Mouse (Mus musculus) activated CD4-positive, CD25-positive, alpha-beta regulatory T cell, adult 4 months (primary cell): ENCODE data around the gene Vps37c. TPM values are rescaled to one million over a fixed set of nuclear protein-coding genes. Genes with fewer than 3 reads are reported as not detected.

Experiments used
- ATAC-seq: one replicate; pipeline ENCODE4 v1.8.0; 2017
- polyA plus RNA-seq, 2 experiments: library from polyadenylated mRNA; unstranded; fragments of 100-300 nt; shearing (Covaris generic); gene quantifications; one replicate each; pipeline ENCODE4 v1.2.1; 2017

The Vps37c gene
- polyA plus RNA-seq, 2 experiments from 2014 or later, result 11.1 to 13.2 TPM

DNA sequence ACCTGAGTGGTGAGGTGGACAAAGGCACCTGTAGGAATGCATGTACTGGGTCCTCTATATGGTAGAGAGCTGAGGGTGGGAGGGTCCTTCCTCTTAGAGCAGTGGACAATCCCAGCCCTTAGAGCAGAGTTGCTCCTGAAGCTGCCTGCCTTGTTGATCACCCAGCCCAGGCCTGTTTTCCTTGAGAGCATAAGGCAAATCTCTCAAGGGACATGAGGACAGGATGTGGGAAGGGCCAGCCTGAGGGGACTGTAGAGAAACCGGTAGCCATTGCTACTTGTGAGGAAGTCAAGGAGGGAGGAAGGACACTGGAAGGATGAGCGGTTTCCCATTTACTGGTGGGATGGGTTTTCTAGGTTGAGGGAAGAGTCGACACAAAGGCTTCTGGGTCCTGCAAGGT is 54.0 kb downstream of the Vps37c start:
- ATAC-seq, result no peak

DNA sequence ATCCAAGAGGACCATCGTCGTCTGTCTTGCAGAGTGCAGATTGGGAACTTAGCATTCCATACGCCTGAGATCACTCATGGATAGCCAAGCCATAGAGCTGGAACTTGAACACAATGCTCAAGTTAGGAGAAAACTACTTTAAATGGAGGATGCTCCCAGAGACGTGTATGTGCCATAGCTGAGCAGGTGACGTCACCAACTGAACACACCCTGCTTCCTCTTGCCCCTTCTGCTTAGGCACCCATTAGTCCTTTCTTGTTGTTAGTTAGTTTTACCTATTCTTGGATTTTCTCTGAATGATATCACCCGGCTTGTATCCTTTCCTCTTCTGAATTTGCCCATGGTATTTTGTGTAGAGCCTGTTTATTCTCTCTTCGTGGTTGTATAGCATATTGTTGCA is 58.6 kb downstream of the Vps37c start:
- ATAC-seq, result peak; percentile 20

DNA sequence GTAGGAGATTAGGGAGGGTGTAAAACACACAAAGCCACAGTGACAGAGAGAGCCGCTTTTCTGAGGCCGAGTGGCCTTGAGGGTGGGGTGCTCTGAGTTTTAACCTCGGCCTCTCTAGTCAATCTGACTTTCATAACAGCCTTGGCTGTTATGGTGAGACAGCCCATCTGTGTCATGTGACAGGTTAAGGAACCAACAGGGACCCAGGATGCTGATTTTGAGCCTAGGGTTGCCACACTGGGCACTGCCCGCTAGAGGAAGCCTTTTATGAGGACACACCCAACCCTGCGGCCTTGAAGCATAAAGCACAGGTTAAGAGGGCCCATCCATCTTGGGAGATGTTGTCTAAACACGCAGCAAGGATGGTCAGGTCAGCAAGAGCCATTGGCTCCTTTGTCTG is 59.2 kb downstream of the Vps37c start:
- peak; percentile 80 for ATAC-seq

DNA sequence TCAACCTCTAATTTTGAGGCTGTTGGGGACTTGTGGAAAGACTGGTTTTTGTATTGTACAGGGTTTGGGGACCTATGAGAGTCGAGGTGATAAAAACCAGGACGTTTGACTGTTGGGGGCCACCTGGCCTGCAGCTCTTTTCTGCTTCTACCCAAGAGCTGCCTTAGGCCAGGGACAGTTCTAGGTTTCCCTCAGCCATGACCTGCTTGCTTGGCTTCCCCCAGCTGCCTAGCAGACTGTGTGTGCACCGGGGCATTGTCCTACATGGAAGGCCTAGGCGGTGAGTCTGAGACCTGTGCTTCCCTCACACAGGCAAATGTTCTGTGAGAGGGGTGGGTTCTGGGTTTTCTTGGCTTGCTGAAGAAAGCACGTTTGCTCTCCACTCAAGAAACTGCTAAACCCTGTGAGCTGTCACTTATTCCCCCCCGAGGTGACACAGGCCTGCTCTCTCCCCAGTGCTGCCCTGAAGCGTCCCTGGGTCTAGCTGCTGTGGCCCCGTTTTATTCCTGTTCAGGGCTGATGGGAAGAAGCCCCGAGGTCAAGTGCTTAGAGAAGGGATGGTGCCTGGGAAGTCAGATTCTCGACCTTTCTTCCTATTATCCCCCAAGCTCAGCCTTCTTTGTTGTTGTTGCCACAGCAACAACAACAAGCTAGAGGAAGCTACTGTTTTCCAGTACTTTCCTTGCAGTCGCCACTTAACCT is 60.0 kb downstream of the Vps37c start:
- no peak for ATAC-seq

DNA sequence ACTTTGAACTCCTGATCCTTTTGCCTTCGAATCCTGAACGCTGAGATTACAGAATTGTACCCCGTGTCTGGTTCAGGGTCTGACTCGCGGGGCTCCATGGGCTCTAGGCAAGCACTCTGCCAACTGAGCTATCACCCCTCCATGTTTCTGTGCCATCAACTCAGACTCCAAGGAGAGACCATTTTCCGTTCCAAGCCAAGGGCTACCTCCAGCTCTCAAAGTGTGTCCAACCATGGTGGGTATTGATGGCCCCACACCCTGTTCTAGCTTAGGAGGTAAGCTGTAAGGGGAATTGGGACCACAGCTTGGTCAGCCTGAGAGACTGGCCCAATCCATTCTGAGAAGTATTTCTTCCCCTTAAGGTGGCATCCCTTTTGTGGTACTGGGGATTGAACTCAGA is 60.8 kb downstream of the Vps37c start:
- no peak for ATAC-seq

DNA sequence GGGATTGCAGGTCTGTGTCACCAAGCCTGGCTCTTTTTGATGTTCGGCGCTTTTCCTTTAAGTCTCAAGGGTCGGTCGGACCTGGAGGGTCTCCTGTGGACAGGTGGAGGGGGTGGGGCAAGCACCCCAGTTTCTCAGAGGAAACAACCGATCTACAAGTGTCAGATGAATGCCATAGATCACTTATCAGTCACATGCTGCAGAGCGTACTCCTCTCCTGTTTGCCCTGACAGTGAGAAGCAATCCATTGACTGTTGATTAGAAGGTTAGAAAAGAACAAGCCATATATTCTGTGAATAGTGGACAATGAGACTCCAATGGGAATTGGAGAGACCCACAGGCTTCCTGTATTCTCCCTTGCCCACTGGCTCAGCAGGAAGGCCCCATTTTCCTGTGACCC is 61.6 kb downstream of the Vps37c start:
- ATAC-seq, result no peak

GRCm38 (mm10) chr19:10751607-10752006 is 63.1 kb downstream of the Vps37c start:
- peak; percentile 21 for ATAC-seq

GRCm38 (mm10) chr19:10752106-10752505 is 63.6 kb downstream of the Vps37c start:
- no peak for ATAC-seq

- no peak for ATAC-seq
These were observed 64.1 kb downstream of the Vps37c start for GRCm38 (mm10) chr19:10752646-10753045.

DNA sequence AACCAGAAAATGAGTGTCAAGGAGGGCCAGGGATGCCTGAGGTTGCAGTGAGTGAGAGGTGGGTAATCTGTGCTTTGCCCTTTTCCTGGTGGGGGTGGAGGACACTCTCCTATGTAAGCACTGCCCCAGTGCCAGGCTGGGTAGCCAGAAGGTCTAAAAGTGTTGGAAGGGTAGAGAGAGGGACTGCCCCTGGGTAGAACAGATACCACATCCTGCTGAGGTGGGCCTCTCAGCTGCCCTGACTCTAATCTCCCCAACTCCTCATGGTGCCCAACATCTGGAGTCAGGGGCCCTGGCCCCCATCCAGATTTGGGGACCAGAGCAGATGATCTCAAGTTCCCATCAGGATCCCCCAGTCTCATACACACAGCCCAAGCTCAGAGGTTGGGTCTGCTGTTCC is 68.6 kb downstream of the Vps37c start:
- peak; percentile 79 for ATAC-seq

DNA sequence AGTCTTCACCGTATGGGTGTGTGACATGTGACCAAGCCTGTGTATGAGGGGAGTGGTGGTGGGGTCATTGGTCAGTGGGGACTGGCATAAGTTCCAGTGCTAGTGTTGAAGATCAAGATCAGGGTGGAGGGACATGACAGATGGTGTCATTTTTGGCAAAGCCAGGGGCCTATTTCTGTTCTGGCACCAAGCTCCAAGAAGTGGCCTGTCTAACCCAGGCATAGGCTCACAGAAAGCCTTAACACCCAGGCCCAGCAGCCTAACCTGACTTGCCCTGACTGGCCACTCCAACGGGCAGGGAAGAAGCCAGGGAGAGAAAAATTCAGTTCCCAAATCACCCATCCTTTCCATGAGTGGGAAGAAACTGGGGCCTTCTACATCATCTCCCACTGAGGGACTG is 69.0 kb downstream of the Vps37c start:
- no peak for ATAC-seq

DNA sequence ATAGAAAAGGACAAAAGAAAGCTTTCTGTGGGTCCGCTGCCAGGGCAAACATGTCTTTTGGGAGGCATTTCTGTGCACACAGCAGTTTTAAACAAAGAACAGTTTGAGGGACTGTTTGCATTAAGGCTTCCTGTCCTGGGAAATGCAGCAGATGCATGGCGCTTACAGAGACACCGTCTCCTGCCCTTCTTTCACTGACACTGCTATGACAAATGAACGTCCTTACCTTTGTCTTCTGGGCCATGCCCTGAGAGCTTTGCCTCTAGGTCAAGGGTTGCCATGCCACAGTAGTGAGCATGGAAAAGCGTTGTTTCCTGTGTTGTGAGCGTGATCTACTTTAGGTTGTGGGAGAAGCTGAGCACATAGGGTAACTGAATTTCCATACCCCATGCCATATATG is 70.2 kb downstream of the Vps37c start:
- ATAC-seq, result no peak

- no peak for ATAC-seq
These were observed 71.0 kb downstream of the Vps37c start for GRCm38 (mm10) chr19:10759525-10759924.

GRCm38 (mm10) chr19:10759983-10760831 is 71.7 kb downstream of the Vps37c start:
- no peak for ATAC-seq

GRCm38 (mm10) chr19:10761794-10762415 is 73.4 kb downstream of the Vps37c start:
- peak; percentile 6 for ATAC-seq

DNA sequence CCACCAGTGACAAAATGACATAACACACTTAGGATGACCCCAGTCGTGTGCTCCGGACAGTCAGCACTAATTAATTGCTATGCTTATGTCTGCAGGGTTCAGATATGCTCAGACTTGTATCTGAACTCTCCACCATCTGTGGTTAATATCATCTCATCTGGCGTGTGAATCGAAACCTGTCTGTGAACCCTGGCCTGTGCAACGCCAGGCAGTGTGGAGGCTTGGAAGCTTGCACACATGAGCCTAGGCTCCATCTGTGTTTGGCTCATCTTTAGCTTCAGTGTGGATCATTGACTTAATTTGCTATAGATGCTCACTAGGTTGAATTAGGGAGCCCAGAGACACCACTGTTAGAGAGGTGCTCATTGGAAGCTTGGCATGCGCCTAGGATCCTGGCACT is 73.9 kb downstream of the Vps37c start:
- ATAC-seq, result no peak

- peak; percentile 74 for ATAC-seq
These were observed 75.0 kb downstream of the Vps37c start for GRCm38 (mm10) chr19:10763381-10764031.

Other genes starting within 250 kb of the Vps37c start
- gene Lrrc10b, start 231.3 kb upstream of the Vps37c start, polyA plus RNA-seq, result not detected
- gene Ppp1r32, start 205.8 kb upstream of the Vps37c start, polyA plus RNA-seq, result under 1 TPM in 1 of 2 experiments, not detected in 1; 0.41 TPM
- gene Cpsf7, start 163.5 kb upstream of the Vps37c start, polyA plus RNA-seq, result 10 to 100 TPM; 53.2 to 54.5 TPM
- 10 to 100 TPM; 77.2 to 87.7 TPM for gene Sdhaf2, start 162.6 kb upstream of the Vps37c start, polyA plus RNA-seq
- gene Tmem216, start 132.5 kb upstream of the Vps37c start, polyA plus RNA-seq, result 1 to 10 TPM; 5.9 to 8.4 TPM
- gene Cyb561a3, start 111.6 kb upstream of the Vps37c start, polyA plus RNA-seq, result 10 to 100 TPM; 33.9 to 39.6 TPM
- gene Tmem138, start 111.4 kb upstream of the Vps37c start, polyA plus RNA-seq, result 10 to 100 TPM; 15.2 to 19.2 TPM
- 10 to 100 TPM; 79.6 to 85.1 TPM for gene Ddb1, start 83.4 kb upstream of the Vps37c start, polyA plus RNA-seq
- gene Tkfc, start 83.1 kb upstream of the Vps37c start, polyA plus RNA-seq, result 10 to 100 TPM in 1 of 2 experiments, 1 to 10 TPM in 1; 6.3 to 12.3 TPM
- 1 to 10 TPM in 1 of 2 experiments, not detected in 1; 1.1 TPM for gene Vwce, start 54.5 kb upstream of the Vps37c start, polyA plus RNA-seq
- gene Pga5, start 10.7 kb upstream of the Vps37c start, polyA plus RNA-seq, result not detected
- 100 to 1,000 TPM; 406 to 482 TPM for gene Cd5, start 50.3 kb downstream of the Vps37c start, polyA plus RNA-seq
- gene Cd6, start 141.3 kb downstream of the Vps37c start, polyA plus RNA-seq, result 100 to 1,000 TPM; 365 to 512 TPM
- gene Slc15a3, start 151.0 kb downstream of the Vps37c start, polyA plus RNA-seq, result 1 to 10 TPM; 3.8 to 6.2 TPM
- under 1 TPM in 1 of 2 experiments, not detected in 1; 0.89 TPM for gene Tmem132a, start 181.2 kb downstream of the Vps37c start, polyA plus RNA-seq
- 10 to 100 TPM; 59.2 to 65.4 TPM for gene Tmem109, start 193.3 kb downstream of the Vps37c start, polyA plus RNA-seq
- 10 to 100 TPM; 11.7 to 29.4 TPM for gene Prpf19, start 206.5 kb downstream of the Vps37c start, polyA plus RNA-seq
- not detected for gene Zp1, start 231.9 kb downstream of the Vps37c start, polyA plus RNA-seq
- not detected for gene Ptgdr2, start 248.4 kb downstream of the Vps37c start, polyA plus RNA-seq